Mouse (Mus musculus): ENCODE results near the gene Slc35c1.
"Not testable (repeated sequence)": the region's sequence is repeated elsewhere in the genome, so short reads cannot be mapped to it uniquely, and the experiment has no call there.

Slc35c1 gene

GRCm38 (mm10) chr2:92459921-92460707 lies at the start of gene Slc35c1:
Gene Slc35c1 (minus strand): TSS chr2:92460538.
- DNase-seq: peak; percentile 57

GRCm38 (mm10) chr2:92505291-92505690 lies 45.0 kb upstream of the Slc35c1 start:
- DNase-seq: no peak

GRCm38 (mm10) chr2:92503421-92503820 lies 43.1 kb upstream of the Slc35c1 start:
- no peak for DNase-seq

GRCm38 (mm10) chr2:92499701-92500322 lies 39.5 kb upstream of the Slc35c1 start:
- no peak for DNase-seq

GRCm38 (mm10) chr2:92497112-92497511 lies 36.8 kb upstream of the Slc35c1 start:
- no peak for DNase-seq

GRCm38 (mm10) chr2:92496681-92497080 lies 36.3 kb upstream of the Slc35c1 start:
- DNase-seq: no peak

- no peak for DNase-seq
These were observed 34.6 kb upstream of the Slc35c1 start for GRCm38 (mm10) chr2:92494956-92495355.

GRCm38 (mm10) chr2:92494423-92494822 lies 34.1 kb upstream of the Slc35c1 start:
- DNase-seq: no peak

GRCm38 (mm10) chr2:92493656-92494390 lies 33.5 kb upstream of the Slc35c1 start:
- DNase-seq: peak; percentile 80

- DNase-seq: no peak
These were observed 31.7 kb upstream of the Slc35c1 start for GRCm38 (mm10) chr2:92491950-92492501.

- no peak for DNase-seq
These were observed 30.2 kb upstream of the Slc35c1 start for GRCm38 (mm10) chr2:92490541-92490940.

- no peak for DNase-seq
These were observed 27.5 kb upstream of the Slc35c1 start for GRCm38 (mm10) chr2:92487791-92488190.

GRCm38 (mm10) chr2:92486911-92487310 lies 26.6 kb upstream of the Slc35c1 start:
- no peak for DNase-seq

GRCm38 (mm10) chr2:92486403-92486802 lies 26.1 kb upstream of the Slc35c1 start:
- DNase-seq: peak; percentile 81

GRCm38 (mm10) chr2:92485640-92486295 lies 25.4 kb upstream of the Slc35c1 start:
- DNase-seq: peak; percentile 67

GRCm38 (mm10) chr2:92484256-92485025 lies 24.1 kb upstream of the Slc35c1 start:
- DNase-seq: no peak

GRCm38 (mm10) chr2:92483505-92483904 lies 23.2 kb upstream of the Slc35c1 start:
- no peak for DNase-seq

GRCm38 (mm10) chr2:92482551-92482950 lies 22.2 kb upstream of the Slc35c1 start:
- no peak for DNase-seq

- no peak for DNase-seq
These were observed 18.0 kb upstream of the Slc35c1 start for GRCm38 (mm10) chr2:92478313-92478688.

GRCm38 (mm10) chr2:92477672-92478312 lies 17.5 kb upstream of the Slc35c1 start:
- DNase-seq: no peak

- not testable (repeated sequence) for DNase-seq
These were observed 16.2 kb upstream of the Slc35c1 start for GRCm38 (mm10) chr2:92476580-92476979.

- DNase-seq: no peak
These were observed 15.4 kb upstream of the Slc35c1 start for GRCm38 (mm10) chr2:92475711-92476110.

Data from cerebellum, adult 9-10 months (tissue).